Comparison of ENCODE assay signal across 8 mouse cellular contexts in genomic region chr15:77156525-77156924, GRCm38 (mm10).
A peak's percentile ranks its signal among the peaks of the same experiment; 100 is the strongest.
DNase-seq lines count a peak whose midpoint lies in the region; ATAC-seq lines count a peak whose summit lies in the region.

No protein-coding gene starts in this region.

- ATAC-seq in neural tube, embryonic 12.5 days (ENCODE audit: low FRiP score, low read depth), result no peak
- ATAC-seq in heart, embryonic 12.5 days (ENCODE audit: insufficient number of reproducible peaks, low FRiP score), result no peak
- ATAC-seq in stomach, embryonic 14.5 days (ENCODE audit: insufficient number of reproducible peaks, insufficient read depth, low FRiP score, low read depth), result no peak
- ATAC-seq in activated CD4-positive, CD25-positive, alpha-beta regulatory T cell, adult 4 months, result no peak
- no peak for ATAC-seq in erythroblast, adult 5-6 weeks (replicated peaks; ENCODE audit: low FRiP score, poor library complexity, severe bottlenecking)

- no peak overlapping the region for H3K4me3 ChIP-seq in neural tube, embryonic 12.5 days
- H3K4me3 ChIP-seq in heart, embryonic 12.5 days, result no peak overlapping the region
- H3K4me3 ChIP-seq in stomach, embryonic 14.5 days (ENCODE audit: low read depth, low read length), result no peak overlapping the region

- peaks cover 24% of the 10 kb centered on the region for H3K4me1 ChIP-seq in neural tube, embryonic 12.5 days
- peaks cover 48% of the 10 kb centered on the region for H3K4me1 ChIP-seq in heart, embryonic 12.5 days (replicated peaks)
- H3K4me1 ChIP-seq in stomach, embryonic 14.5 days (ENCODE audit: control insufficient read depth, insufficient read depth, low read length), result peaks cover 30% of the 10 kb centered on the region

- H3K9me3 ChIP-seq in neural tube, embryonic 12.5 days, result no peaks in the 10 kb centered on the region
- H3K9me3 ChIP-seq in heart, embryonic 12.5 days (replicated peaks), result no peaks in the 10 kb centered on the region
- H3K9me3 ChIP-seq in stomach, embryonic 14.5 days (ENCODE audit: control insufficient read depth, low read depth, low read length), result no peaks in the 10 kb centered on the region

- H3K27me3 ChIP-seq in neural tube, embryonic 12.5 days (replicated peaks), result no peaks in the 10 kb centered on the region
- H3K27me3 ChIP-seq in heart, embryonic 12.5 days (replicated peaks), result no peaks in the 10 kb centered on the region
- no peaks in the 10 kb centered on the region for H3K27me3 ChIP-seq in stomach, embryonic 14.5 days (ENCODE audit: control insufficient read depth, insufficient read depth, low read length)

- DNase-seq in neural tube, embryonic 10.5 days (ENCODE audit: extremely low spot score, low spot score), result no peak
- peak; percentile 48 to 56 for DNase-seq in cerebellum, postnatal 36 days
- DNase-seq in kidney, postnatal 25 days, result peak; percentile 70 to 74

- WGBS in neural tube, embryonic 12.5 days, result 41% methylated on average over 3 of the region's 3 CpGs
- 23% methylated on average over 3 of the region's 3 CpGs for WGBS in heart, embryonic 12.5 days
- 24% methylated on average over 3 of the region's 3 CpGs for WGBS in stomach, embryonic 14.5 days

- no peak overlapping the region for H3K4me2 ChIP-seq in neural tube, embryonic 12.5 days (replicated peaks)
- no peak overlapping the region for H3K4me2 ChIP-seq in heart, embryonic 12.5 days
- no peak overlapping the region for H3K4me2 ChIP-seq in stomach, embryonic 14.5 days (replicated peaks; ENCODE audit: low read depth, low read length)

- H3K27ac ChIP-seq in neural tube, embryonic 12.5 days, result 0 out of 2 replicates have a peak overlapping the region, but pooled peaks have one; percentile 4
- peak overlapping the region; percentile 65 for H3K27ac ChIP-seq in heart, embryonic 12.5 days (ENCODE audit: poor library complexity, severe bottlenecking)
- peak overlapping the region; percentile 4; the same call in 1 of the 2 replicates for H3K27ac ChIP-seq in stomach, embryonic 14.5 days (ENCODE audit: low read length)

- H3K9ac ChIP-seq in neural tube, embryonic 12.5 days, result no peak overlapping the region
- H3K9ac ChIP-seq in heart, embryonic 12.5 days, result no peak overlapping the region
- H3K9ac ChIP-seq in stomach, embryonic 14.5 days (replicated peaks; ENCODE audit: low read depth, low read length), result no peak overlapping the region

- H3K36me3 ChIP-seq in neural tube, embryonic 12.5 days, result no peaks in the 10 kb centered on the region
- no peaks in the 10 kb centered on the region for H3K36me3 ChIP-seq in heart, embryonic 12.5 days
- H3K36me3 ChIP-seq in stomach, embryonic 14.5 days (ENCODE audit: control insufficient read depth, insufficient read depth, low read length), result no peaks in the 10 kb centered on the region

Comparison
In these comparisons a context has a peak if more than half of its experiments do, and no peak if none do; other contexts are left out.
1. H3K27ac ChIP-seq: peak in every context shown above with its lines; median percentile 65 in heart, embryonic 12.5 days; 4 in neural tube, embryonic 12.5 days; 4 in stomach, embryonic 14.5 days.